Mouse (Mus musculus) liver, embryonic 14.5 days (tissue): ENCODE results near the gene Lrrfip2. TPM values are rescaled to one million over a fixed set of nuclear protein-coding genes. Genes with fewer than 3 reads are reported as not detected.

Experiments used
- ATAC-seq: fragments of 200-750 bp; cut with Nextera tagmentation; 2 replicates; pipeline ENCODE4 v1.8.0; 2017; ENCODE audit warnings: moderate number of reproducible peaks, mild to moderate bottlenecking, moderate library complexity; ENCODE audit not compliant: insufficient read depth
- DNase-seq, 3 experiments: peaks; one replicate each; pipeline ENCODE4 v3.0.0-alpha.2; 2012 to 2013; ENCODE audit warnings: low read depth in 3 of 3, low spot score in 3 of 3
- H3K27ac ChIP-seq: fragments of 300-500 bp; sonication (generic); 2 replicates; pipeline ENCODE4 v1.5.1; 2014; ENCODE audit warnings: moderate library complexity, mild to moderate bottlenecking, control low read depth, inconsistent platforms
- H3K27me3 ChIP-seq: fragments of 300-500 bp; sonication (generic); 2 replicates; pipeline ENCODE4 v1.6.1; 2014; ENCODE audit warnings: mild to moderate bottlenecking, low read length, moderate library complexity; ENCODE audit not compliant: control insufficient read depth, insufficient read depth
- H3K36me3 ChIP-seq: fragments of 300-500 bp; sonication (generic); replicated peaks from 2 replicates; pipeline ENCODE4 v1.6.1; 2014; ENCODE audit warnings: low read depth; ENCODE audit not compliant: control insufficient read depth, insufficient read depth
- H3K4me1 ChIP-seq, 2 experiments: fragments of 200-500 bp in 1 of 2; fragments of 300-500 bp in 1 of 2; sonication (generic) in 1 of 2; replicated peaks; 2 replicates each; pipeline ENCODE4 v1.6.1; 2012 to 2014; ENCODE audit warnings: antibody characterized with exemption in 1 of 2, inconsistent platforms in 1 of 2, low read length in 1 of 2; ENCODE audit not compliant: control insufficient read depth in 2 of 2, insufficient read depth in 2 of 2
- H3K4me2 ChIP-seq: fragments of 300-500 bp; sonication (generic); 2 replicates; pipeline ENCODE4 v1.6.1; 2014; ENCODE audit warnings: low read depth, mild to moderate bottlenecking, control low read depth, moderate library complexity
- H3K4me3 ChIP-seq, 2 experiments: fragments of 200-500 bp in 1 of 2; fragments of 300-500 bp in 1 of 2; sonication (generic) in 1 of 2; 2 replicates each; pipeline ENCODE4 v1.5.1; 2012 to 2014; ENCODE audit warnings: low read depth in 2 of 2, low read length in 2 of 2, mild to moderate bottlenecking in 2 of 2, control low read depth in 1 of 2, inconsistent platforms in 1 of 2, moderate library complexity in 1 of 2; ENCODE audit not compliant: insufficient read depth in 1 of 2
- H3K9ac ChIP-seq: fragments of 300-500 bp; sonication (generic); replicated peaks from 2 replicates; pipeline ENCODE4 v1.6.1; 2014; ENCODE audit warnings: mild to moderate bottlenecking, control low read depth, moderate library complexity
- H3K9me3 ChIP-seq: fragments of 300-500 bp; sonication (generic); 2 replicates; pipeline ENCODE4 v1.6.1; 2016; ENCODE audit warnings: low read length, mixed read lengths; ENCODE audit not compliant: control insufficient read depth
- CTCF ChIP-seq: IDR thresholded peaks from 2 replicates; pipeline ENCODE4 v1.5.1; 2016; ENCODE audit warnings: antibody characterized with exemption, low read depth, control low read depth
- EP300 ChIP-seq: IDR thresholded peaks from 2 replicates; pipeline ENCODE4 v1.6.1; 2016; ENCODE audit warnings: antibody characterized with exemption, low read depth
- WGBS: fragments of 180-500 bp; shearing (Covaris S2); extraction: QIAGEN DNeasy Blood & Tissue Kit; methylation state at CpG from one replicate; pipeline ENCODE4 v1.1.7; 2014; ENCODE audit not compliant: insufficient replicate concordance; 5-methylcytosine and 5-hydroxymethylcytosine counted together
- polyA plus RNA-seq, 2 experiments: library from polyadenylated mRNA; depleted of rRNA in 1 of 2; stranded (reverse) in 1 of 2; unstranded in 1 of 2; fragments of >200 nt; fragmentation: Nextera tagmentation in 1 of 2; extraction: Ambion mirVana in 1 of 2; gene quantifications; 2 replicates each; pipeline versions ENCODE4 v1.2.1 to v1.2.3; 2012 to 2014

Lrrfip2 gene
- polyA plus RNA-seq, 2 experiments, result 13.6 to 15.0 TPM

GRCm38 (mm10) chr9:111080801-111081200 is 36.6 kb upstream of the Lrrfip2 start:
- DNase-seq (no peak), ATAC-seq (no peak)
- no peaks in the 10 kb centered on the region for H3K4me1 ChIP-seq
- no peak overlapping the region for H3K9ac ChIP-seq
- H3K4me2 ChIP-seq, result no peak overlapping the region
- 64% methylated on average over 8 of the region's 8 CpGs for WGBS
- H3K4me3 ChIP-seq, result no peak overlapping the region
- H3K27me3 ChIP-seq, result no peaks in the 10 kb centered on the region
- no peaks in the 10 kb centered on the region for H3K9me3 ChIP-seq
- no peaks in the 10 kb centered on the region for H3K36me3 ChIP-seq
- TF ChIP-seq EP300, result no peak
- TF ChIP-seq CTCF, result no peak
- no peak overlapping the region for H3K27ac ChIP-seq

GRCm38 (mm10) chr9:111081765-111082164 is 35.6 kb upstream of the Lrrfip2 start:
- ATAC-seq (no peak), DNase-seq (no peak)
- Histone ChIP-seq H3K4me2 (no peak overlapping the region), H3K4me1 (no peaks in the 10 kb centered on the region), H3K9me3 (no peaks in the 10 kb centered on the region), H3K36me3 (no peaks in the 10 kb centered on the region), H3K27me3 (no peaks in the 10 kb centered on the region), H3K4me3 (no peak overlapping the region), H3K9ac (no peak overlapping the region), H3K27ac (no peak overlapping the region)
- 60% methylated on average over 5 of the region's 5 CpGs for WGBS
- TF ChIP-seq EP300 (no peak), CTCF (no peak)

GRCm38 (mm10) chr9:111085329-111085728 is 32.1 kb upstream of the Lrrfip2 start:
- Histone ChIP-seq H3K4me1 (0 out of 4 replicates have a peak, but pooled peaks cover 0 to 2% of the 10 kb centered on the region in 2 experiments), H3K4me3 (no peak overlapping the region), H3K27ac (no peak overlapping the region), H3K9me3 (no peaks in the 10 kb centered on the region), H3K27me3 (no peaks in the 10 kb centered on the region), H3K4me2 (no peak overlapping the region), H3K9ac (no peak overlapping the region), H3K36me3 (no peaks in the 10 kb centered on the region)
- ATAC-seq (no peak), DNase-seq (no peak)
- no peak for TF ChIP-seq EP300
- WGBS, result 42% methylated on average over 4 of the region's 4 CpGs

GRCm38 (mm10) chr9:111086137-111086536 is 31.3 kb upstream of the Lrrfip2 start:
- no peaks in the 10 kb centered on the region for H3K27me3 ChIP-seq
- TF ChIP-seq CTCF (no peak), EP300 (no peak)
- no peak overlapping the region for H3K4me3 ChIP-seq
- ATAC-seq (no peak), DNase-seq (no peak)
- no peak overlapping the region for H3K4me2 ChIP-seq
- no peaks in the 10 kb centered on the region for H3K9me3 ChIP-seq
- H3K9ac ChIP-seq, result no peak overlapping the region
- 61% methylated on average over 6 of the region's 6 CpGs for whole genome bisulfite sequencing
- no peak overlapping the region for H3K27ac ChIP-seq
- 0 out of 4 replicates have a peak, but pooled peaks cover 0 to 2% of the 10 kb centered on the region in 2 experiments for H3K4me1 ChIP-seq
- H3K36me3 ChIP-seq, result no peaks in the 10 kb centered on the region

- Histone ChIP-seq H3K4me3 (no peak overlapping the region), H3K9ac (no peak overlapping the region), H3K9me3 (no peaks in the 10 kb centered on the region), H3K36me3 (no peaks in the 10 kb centered on the region), H3K27ac (no peak overlapping the region), H3K27me3 (no peaks in the 10 kb centered on the region), H3K4me2 (no peak overlapping the region), H3K4me1 (0 out of 4 replicates have a peak, but pooled peaks cover 0 to 2% of the 10 kb centered on the region in 2 experiments)
- ATAC-seq, result no peak
- no peak for TF ChIP-seq EP300
- no peak for TF ChIP-seq CTCF
- no peak for DNase-seq
- WGBS, result 27% methylated on average over 3 of the region's 3 CpGs
Measured at GRCm38 (mm10) chr9:111086995-111087606, 30.3 kb upstream of the Lrrfip2 start.
